Mouse (Mus musculus) embryo, embryonic 11 days (tissue): Measurements from ENCODE around the gene Mmd2.

ENCODE experiments used
- DNase-seq: peaks from one replicate; pipeline ENCODE4 v3.0.0-alpha.2; 2015

Gene Mmd2

DNA sequence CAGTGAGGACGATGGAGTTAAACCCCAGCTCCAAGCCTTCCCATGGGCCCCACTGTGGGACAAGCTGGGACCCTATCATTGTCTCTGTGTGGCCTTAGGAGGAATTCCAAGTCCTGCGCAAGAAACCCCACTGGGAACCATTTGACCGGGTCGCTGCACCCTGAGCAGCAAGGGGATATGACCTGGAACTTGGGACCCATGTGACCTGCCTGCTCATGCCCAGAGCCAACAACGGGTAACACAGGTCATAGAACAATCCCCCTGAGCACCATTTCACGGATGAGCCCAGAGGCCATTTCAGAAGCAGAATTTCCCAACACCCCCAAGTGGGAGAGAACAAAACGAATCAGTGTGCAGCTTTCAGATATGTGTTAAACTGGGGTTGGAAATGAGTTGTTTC, 4.2 kb downstream of the Mmd2 start:
- DNase-seq = no peak

DNA sequence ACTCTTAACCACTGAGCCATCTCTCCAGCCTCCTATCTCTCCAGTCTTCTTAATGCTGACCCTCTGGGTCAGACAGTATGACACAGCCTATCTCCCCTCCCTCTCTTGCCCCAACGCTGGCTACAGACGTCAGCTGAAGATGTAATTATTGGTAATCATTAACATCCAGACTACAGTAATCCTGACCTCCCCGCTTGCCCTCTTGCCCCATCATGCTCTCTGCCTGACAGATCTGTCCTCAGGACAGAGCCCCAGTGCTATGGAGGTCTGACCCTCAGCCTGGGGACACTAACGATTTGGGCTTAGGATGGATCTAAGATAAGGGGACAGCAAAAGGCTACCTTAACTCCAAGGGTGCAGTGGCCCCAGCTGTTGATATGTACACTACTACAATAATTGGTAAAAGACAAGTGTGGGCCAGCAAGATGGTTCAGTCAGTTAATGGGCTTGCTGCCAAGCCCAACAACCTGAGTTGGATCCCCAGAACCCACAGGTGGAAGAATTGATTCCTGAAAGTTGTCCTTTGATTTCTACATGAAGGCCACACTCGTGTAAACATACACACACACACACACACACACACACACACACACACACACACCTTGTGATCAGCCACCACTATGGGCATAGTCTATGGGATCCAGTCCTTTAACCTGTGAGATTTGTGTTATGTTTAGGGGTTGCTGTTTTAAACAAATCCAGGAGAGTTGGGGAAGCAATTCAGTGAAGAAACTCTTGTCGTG, 10.8 kb downstream of the Mmd2 start:
- DNase-seq = no peak

DNA sequence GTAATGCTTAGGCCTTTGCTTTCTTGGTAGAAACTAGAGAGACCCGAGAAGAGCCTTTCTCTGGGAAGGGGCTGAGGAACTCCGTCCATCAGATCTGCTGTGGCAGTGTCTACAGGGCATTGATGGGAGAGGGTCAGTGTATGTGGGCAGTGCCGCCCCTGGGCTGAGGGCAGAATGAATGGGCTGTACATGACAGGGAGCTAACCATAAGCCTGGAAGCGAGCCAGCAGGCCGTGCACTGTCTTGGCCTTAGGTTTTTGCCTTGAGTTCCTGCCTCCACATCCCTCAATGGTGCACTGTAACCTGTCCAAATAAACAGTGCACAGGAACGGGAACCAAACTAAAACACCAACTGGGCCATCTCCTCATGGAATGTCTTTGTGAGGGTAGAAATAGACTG, 11.9 kb downstream of the Mmd2 start:
- DNase-seq = no peak

DNA sequence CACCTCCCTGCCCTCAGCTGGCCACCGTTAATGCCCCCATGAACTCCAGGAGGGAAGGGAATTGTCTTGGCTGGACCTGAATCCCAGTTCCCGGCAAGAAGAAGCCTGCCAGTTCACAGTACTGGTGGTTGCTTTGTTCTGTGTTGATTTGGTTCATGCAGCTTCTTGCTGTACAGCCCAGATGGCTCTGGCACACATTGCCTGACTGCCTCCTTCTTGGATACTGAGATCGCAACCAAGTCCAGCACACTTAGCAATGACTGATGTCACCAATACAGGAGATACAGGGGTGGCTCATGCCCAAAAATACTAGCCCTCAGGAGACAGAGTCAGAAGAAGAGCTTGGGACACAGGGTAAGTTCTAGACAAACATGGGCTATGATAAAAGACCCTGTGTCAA, 12.9 kb downstream of the Mmd2 start:
- DNase-seq = no peak

DNA sequence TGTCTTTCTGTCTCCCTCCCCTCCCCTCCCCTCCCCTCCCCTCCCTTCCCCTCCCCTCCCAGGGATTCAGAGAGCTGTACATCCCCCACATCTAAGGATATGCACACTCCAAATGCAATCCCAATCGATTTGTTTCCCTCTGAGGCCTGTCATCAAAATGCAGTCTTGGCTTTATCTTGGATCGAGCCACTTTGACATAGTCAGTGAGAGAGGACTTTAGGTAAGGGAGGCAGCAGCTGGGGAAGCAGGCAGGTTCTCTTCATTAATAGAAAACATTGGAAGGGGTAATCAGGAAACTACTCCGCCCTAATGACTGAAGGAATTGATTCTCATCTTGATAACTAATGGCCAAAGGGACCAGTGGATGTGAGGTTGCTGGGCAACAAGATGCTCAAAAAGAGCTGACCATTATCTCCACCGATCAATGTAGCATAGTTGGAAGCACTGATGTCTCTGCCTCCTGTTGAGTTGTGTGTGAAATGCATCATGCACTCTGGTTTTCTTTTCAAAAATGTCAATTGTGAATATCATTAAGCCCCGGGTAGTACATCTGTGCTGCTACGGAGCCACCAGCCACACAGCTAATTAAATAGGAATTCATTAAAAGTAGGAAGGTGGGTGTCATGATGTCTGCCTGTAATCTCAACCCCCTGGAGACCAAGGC, 17.5 kb downstream of the Mmd2 start:
- DNase-seq = no peak

DNA sequence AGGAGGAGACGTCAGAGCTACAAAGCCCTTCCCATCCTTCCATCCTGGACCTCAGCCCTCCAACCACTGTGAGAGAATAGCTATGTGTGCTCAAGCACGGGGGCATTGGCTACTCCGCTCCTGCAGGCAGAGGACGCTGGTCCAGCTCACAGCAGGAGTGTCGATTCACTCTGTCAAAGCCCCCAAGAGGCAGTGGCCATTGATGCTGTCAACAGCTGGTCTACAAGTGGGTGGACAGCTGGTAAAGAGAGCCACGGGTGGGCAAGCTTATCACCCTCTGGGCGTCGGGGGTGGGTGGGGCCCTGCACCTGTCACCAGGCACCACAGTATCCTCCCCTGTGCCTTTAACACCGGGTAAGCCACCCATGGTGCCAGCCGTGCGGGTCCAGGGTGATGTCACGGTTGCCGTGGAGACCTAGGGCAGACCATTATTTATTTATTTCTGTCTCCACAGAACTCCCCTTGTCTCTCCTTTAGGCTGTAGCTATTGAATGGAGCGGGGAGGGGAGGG, 24.9 kb downstream of the Mmd2 start:
- DNase-seq = peak; percentile 26

DNA sequence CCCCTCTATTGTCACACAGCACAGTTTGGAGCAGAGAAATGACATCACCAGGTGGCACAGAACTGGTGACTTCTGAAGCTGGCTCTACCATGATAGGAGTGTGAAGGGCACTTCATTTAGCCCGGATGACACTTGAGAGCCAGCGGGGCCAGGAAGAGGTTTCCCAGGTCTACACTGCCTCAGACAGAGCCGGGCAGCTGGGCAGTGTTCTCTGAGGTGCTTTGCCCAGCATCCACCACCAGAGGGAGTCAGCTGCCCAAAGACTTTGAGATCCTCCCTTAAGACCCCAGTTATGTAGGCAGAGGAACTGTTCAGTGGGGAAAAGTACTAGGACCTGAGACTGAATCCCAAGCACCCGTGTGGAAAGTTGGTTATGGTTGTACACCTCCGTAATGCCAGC, 27.1 kb downstream of the Mmd2 start:
- peak; percentile 79 for DNase-seq

DNA sequence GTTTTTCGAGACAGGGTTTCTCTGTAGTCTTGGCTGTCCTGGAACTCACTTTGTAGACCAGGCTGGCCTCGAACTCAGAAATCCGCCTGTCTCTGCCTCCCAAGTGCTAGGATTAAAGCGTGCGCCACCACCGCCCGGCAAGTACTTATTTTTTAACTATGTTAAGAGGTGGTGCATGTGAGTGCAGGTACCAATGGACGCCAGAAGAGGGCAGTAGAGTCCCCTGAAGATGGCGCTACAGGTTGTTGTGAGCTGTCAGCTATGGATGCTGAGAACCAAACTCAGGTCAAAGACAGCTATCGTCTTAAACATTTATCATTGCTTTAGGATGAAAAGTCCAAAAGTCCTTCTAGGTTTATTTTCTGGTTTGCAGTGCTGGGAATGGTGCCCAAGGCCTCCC, 30.4 kb downstream of the Mmd2 start:
- DNase-seq = no peak

DNA sequence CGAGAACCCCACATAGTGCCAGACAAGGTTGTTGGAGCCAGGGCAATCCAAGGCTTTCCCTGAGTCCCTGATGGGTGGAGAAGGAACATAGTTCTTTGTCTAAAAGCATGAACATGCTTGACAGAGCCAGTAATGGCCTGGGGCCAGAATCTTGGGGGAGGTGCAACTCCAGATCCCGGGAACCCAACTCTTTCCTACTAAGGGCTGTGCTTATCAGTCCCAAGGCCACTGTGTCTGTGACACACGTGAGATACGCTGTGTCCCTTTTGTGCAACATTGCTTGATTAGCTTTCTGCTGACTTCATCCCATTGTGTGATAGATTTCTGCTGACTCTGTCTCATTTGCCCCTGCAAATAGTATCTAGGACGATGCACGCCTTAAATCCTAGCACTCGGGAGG, 31.8 kb downstream of the Mmd2 start:
- DNase-seq = no peak

DNA sequence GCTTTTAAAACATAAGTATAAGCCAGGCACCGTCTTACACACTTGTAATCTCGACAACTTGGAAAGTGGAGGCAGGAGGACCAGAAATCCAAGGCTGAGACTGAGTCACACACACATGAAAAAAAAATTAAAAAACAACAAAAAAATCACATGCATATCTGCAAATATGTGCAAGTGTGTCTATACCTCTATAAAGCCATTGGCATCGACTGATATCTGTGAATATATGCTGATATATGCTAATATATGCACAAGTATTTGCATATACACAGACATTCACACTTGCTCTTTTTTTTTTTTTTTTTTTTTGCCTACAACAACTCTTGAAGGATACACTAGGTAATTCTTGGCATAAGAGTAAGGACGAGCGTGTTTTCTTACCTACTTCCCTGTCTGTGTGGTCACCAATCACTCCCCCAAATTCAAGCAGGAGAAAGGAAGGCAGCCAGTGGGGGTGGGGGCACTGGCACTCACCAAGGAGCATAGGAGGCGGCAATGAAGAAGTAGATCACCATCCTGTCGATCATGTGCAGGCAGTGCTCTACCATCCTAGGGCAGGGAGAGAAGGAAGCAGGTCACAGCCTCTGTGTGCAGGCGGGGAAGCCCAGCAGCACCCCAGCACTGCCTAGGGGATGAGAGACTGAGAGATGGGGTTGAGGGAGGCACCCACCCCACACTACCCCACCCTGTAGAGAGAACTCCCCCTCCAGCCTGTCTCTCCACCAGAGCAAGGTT, 34.1 kb downstream of the Mmd2 start:
- no peak for DNase-seq

DNA sequence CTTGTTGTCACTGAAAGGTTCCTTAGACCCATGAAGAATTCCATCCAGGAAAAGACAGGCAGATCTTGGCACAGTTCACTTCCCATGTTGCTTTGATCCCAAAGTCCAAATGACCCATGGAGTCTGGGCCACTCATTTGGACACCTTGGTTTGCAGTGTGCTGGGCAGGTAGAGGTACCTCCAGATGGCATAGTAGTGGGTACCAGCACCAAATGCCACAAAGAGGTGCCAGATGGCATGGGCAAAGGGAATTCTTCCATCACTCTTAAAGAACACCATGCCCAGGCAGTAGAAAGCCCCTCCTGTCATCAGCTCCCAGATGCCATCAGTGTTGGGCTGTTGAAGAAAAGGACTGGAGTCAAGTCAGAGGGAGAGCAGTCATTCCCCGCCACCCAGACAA, 44.0 kb downstream of the Mmd2 start:
- no peak for DNase-seq

DNA sequence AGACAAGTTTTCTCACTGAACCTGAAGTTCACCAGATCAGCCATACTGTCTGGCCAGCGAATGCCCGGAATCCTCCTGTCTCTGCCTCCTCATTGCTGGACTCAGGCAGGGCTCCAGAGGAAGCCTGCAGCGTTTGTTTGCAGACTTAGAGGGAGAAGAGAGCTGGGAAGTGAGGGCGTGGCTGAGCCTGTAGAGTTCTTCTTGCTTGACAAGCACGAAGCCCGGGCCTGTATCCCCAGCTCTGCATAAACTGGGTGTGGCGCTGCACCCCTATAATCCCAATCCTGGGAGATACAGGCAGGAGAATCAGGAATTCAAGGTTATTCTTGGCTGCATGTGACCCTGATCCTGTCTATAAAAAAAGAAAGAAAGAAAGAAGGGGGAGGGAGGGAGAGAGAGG, 48.3 kb downstream of the Mmd2 start:
- no peak for DNase-seq

DNA sequence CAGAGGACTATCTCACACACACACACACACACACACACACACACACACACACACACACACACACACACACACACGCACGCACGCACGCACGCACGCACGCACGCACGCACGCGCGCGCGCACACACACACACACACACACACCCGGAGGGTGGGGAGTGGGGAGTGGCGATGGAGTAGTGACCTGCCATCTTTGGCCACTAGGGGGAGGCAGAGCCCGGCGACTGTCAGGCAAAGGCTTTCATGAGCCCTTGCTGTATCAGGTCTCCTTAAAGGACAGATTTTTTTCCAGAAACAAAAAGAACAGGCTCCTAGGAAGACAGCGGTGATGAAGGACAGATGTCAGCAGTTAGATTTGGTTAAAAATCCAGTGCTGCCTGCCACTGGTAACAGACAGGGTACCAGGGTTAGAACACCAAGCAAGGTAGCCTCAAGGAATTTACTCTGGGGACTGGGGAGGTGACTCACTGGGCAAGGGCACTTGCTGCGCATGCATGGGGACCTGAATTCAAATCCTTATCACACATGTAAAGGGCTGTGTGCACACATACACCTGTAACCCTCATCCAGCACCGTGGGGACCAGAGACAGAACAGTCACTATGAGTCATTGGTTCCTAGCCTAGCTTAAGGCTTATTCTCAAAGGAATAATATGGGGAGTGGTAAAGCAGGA, 51.1 kb downstream of the Mmd2 start:
- peak; percentile 77 for DNase-seq

DNA sequence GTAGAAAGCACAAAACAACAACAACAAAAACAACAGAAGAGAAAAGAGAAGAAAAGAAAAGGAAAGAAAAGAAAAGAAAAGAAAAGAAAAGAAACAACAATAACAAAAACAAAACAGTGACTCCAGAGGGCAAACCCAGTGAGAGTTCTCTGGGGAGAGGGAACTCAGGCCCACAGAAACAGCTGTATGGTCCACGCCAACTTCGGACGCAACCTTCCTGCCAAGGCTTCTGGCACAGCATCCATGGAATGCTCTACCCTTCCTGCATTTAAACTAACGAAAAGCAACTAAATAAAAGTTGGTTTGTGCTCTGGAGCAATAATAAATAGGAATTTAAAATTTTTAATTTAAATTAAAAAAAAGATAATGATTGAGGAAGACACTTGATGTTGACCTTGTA, 51.9 kb downstream of the Mmd2 start:
- DNase-seq = no peak

DNA sequence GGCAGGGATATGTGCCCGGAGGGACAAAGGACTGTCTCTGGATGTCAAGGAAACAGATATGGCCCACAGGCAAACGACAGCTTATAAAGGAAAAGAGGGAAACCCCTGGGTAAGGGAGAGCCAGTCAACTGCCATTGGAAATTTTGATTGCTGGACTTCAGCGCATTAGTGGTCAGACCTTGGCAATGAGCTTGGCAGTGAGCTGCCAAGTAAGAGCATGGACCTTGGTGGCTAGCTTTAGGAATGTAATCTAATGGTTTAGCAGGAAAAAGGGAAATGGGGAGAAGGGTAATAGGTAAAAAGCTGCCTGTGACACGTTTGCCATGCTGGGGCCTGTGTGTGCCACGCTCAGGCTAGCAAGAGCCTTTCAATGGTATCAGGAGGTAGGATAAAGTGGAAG, 52.7 kb downstream of the Mmd2 start:
- no peak for DNase-seq

DNA sequence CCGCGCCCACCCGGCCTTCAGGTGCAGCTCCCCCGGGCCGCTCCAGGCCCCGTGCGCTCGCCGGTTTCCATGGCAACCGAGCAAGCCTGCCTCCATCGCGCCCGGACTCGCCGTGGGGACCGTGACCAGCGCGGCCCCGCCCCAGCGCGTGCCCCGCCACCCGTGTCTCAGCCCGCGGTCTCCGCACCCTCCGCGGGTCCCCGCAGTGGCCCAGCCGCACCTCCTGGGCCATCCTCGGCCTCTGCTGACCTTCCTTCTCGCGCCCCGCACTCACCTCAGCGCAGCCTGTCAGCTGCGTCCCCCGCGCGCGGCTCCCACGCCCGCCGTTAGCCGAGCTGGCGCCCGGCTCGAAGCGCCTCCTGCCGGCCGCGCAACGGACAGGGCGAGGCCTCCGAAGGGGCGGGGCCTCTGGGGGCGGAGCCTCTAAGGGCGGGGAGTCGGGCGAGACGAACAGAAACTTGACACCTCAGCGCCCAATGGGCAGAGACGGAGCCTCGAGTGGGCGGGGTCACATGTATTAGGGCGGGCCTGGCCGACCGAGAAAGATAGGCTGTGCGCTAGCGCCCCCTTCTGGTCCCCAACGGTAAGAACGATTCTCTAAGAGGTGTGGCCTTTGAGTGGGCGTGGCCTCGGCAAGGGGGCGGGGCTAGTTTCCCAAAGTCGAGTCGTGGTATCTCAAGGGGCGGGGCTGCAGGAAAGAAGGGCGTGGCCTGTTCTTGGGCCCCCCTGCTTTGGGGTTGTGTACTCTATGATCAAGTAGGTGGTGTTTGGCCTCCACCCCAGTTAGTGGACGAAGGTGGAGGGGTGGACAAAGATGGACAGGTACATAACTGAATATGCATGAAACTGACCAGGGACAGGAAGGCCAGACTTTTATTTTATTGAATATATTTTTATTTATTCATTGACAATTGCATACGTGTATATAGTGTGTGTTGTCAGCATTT, 57.6 kb downstream of the Mmd2 start, which contains the start of gene Radil:
Gene Radil, minus strand, starts transcription at position 393 of the 947 bp plus-strand sequence.
- peak; percentile 97 for DNase-seq

DNA sequence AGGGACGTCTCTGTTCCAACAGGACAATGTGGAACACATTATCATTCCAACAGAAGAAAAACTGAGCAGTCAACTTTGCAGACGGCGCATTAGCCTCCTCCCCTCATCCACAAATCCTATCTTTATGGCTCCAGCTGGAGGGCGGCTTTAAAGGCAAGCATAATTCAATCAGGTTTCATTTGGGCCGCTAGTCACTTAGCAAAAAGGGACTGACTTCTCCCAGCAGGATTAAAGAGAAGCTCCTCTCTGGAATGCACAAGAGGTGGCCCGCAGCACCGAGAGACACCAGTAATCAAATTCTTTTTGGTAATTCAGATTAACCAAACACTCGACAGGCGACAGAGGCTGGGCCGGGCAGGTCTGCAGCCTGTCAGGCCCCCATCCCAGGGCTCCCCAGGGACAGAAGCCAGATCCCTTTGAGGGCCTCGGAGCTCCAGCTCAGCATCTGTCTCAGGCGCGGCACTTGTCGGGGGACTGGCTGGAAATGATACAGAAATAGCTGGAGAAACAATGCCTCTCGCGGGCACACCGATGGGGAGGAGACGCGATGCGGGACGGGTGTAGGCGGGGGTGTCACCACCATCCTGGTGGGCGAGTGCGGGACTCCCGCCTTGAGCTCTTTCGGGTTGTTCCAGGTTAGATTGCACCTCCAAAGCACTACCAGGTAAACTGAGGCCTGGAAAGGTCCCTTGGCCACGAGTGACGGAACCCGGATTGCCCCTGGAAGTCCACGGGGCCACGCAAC, 58.5 kb downstream of the Mmd2 start:
- DNase-seq = peak; percentile 78

DNA sequence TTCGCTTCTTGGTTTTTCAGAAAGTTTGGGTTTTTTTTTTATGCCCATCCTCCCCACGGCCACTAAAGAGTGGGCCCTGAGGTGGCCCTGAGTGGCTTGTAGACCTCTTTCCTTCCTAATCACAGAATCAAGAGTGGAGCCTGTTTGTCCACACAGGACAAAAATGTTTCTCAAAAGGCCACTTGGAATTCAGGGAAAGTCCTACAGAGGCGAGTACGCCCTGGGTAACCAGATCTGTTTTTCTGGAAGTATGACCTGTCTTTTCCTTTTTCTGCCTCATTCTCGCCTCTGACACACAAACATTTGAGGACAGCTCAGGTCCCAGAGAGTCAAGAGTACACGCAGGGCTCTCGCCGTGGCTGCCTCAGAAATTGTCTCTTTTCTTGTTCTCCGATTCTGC, 59.2 kb downstream of the Mmd2 start:
- DNase-seq = peak; percentile 32

DNA sequence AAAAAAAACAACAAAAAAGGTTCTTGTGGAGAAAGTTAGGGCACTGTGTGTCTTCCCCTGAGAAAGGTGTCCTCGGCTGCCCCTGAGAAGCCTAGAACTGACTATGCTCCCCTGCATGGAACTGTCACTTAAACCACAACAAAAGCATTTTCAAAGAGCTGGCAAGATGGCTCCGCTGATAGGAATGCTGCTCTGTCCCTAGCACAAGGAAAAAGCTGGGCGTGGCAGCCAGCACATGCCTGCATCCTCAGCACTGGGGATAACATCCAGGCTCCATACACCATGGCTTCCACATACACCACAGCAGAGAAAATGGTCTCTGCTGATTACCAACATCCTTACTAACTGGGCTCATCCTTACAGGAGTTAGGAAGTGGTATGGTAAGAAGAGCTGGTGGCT, 61.5 kb downstream of the Mmd2 start:
- no peak for DNase-seq

DNA sequence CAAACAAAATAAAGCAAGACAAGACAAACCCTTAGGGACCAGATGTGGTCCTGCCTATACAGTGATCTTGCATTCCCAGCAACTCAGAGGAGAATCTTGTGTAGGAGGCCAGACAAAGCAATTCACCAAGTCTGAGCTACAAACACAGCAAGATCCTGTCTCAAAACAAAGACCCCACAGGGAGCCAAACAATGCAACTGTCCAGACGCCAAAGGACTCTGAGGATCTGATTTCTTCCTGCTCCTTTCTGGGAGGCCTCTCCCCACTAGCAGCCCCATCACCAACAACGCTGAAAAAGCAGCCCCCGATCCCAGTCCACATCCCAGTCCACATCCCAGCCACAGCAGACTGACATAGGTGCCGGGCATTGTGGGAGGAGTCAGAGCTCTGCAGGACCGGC, 62.3 kb downstream of the Mmd2 start:
- DNase-seq = peak; percentile 31
